Mouse (Mus musculus): ENCODE measurements at regions not wholly inside any gene's neighbourhood (a gene's known extent, or its start where the extent isn't known, plus 50 kb on each side); places are given as distances from the start of the nearest gene placed in this dataset.

DNA sequence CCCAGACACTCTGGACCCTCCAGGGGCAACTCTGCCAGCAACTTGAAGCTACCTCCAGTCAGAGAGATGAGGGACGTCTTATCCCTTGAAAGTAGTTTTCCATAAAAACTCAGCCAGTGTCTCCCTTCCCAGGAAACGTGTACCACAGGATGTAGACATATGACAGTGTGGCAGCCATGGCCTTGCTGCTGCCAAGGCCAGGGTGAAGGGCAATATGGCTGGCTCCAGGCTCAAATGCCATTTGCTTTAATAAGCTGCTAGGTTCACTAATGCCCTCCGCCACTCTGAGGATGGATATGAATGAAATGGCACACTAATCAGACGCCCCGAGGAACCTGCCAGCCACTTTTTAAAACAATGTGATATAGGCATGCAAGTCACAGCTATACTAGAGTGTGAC lies 241.2 kb upstream of the Prox1 start:
- no peak for DNase-seq (ENCODE audit: low spot score in 2 of 2)

- no peak for DNase-seq (ENCODE audit: low spot score in 2 of 2)
Observed at GRCm38 (mm10) chr1:190403335-190403734, 232.8 kb upstream of the Prox1 start.

GRCm38 (mm10) chr1:190398308-190398707 lies 227.8 kb upstream of the Prox1 start:
- DNase-seq (ENCODE audit: low spot score in 2 of 2): no peak

DNA sequence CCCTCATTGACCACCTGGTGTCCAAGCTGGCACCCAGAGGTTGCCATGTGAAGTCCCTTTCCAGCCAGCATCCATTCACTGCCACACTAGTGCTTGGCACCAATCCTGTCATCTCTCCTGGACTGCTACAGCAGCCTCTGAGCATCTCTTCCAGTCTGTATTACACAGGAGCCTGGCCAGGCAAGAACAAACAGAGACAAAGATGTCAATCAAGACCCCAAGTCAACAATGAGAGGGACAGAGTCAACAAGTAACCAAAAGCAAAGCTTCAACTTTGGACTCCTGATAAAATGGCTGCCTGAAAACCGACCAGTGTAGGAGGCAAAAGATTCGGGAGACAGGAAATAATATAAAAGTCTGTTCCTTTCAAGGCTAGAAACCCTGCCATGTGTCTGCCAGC lies 227.3 kb upstream of the Prox1 start:
- no peak for DNase-seq (ENCODE audit: low spot score in 2 of 2)

GRCm38 (mm10) chr1:190393061-190393460 lies 222.5 kb upstream of the Prox1 start:
- DNase-seq (ENCODE audit: low spot score in 2 of 2): no peak

DNA sequence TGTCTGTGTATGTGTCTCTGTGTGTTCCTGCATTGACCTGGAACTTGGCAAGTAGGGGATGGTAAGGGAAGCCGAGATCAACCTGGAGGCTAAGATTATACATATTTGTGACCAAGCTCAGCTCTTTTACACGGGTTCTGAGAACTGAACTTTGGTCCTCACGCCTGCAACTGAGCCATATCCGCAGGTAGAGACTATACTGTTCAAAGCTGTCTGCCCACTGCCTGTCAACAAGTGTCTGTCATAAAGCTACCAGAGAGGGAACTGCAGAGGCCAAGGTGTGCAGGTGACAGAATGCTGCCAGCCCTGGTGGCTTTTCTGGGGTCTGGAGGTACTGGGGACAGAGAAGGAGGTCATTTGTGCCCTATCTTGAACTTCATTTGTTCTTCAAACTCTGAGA lies 218.3 kb upstream of the Prox1 start:
- DNase-seq (ENCODE audit: low spot score in 2 of 2): no peak

DNA sequence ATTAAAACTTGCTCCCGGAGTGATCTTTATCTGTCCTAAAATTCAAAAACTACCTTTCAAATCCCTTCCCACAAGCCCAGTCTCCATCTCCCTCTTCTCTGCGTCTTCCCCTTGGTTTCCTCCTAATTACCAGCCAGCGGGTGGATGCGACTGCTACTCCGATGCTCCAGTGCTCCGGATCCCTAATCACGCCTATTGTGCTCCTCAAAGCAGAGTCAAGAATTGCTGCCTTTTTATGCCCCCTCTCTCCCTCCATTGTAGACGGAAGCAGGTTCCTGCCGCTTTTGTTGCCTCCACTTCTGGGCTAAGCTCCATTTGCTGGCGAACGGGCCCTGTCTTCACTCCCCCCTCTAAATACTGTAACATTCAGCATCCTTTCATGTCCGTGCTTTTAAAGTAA lies 214.0 kb upstream of the Prox1 start:
- DNase-seq (ENCODE audit: low spot score in 2 of 2): no peak

GRCm38 (mm10) chr1:190383256-190383838 lies 212.8 kb upstream of the Prox1 start:
- DNase-seq (ENCODE audit: low spot score in 2 of 2): no peak

- no peak for DNase-seq (ENCODE audit: low spot score in 2 of 2)
Observed at GRCm38 (mm10) chr1:190380151-190380550, 209.6 kb upstream of the Prox1 start.

GRCm38 (mm10) chr1:190375160-190375880 lies 204.8 kb upstream of the Prox1 start:
- no peak for DNase-seq (ENCODE audit: low spot score in 2 of 2)

DNA sequence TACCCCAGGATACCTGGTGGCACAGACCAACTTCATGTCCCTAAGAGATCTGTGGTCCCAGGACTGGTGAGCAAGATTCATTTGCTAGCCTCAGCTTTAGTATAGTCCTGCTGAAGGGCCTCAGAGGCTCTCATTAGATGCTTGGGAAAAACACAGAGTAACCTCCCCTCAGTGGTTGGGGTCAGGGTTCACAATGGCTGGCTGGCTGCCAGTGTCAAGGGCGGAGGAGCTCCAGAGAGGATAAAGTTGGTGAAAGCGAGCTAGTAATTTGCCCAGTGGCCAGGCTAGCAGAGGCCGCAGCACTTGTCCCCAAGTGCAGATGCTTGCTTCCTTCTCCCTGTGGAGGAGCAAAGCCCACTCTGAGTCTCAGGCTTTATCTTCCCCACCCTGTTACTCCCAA lies 203.8 kb upstream of the Prox1 start:
- no peak for DNase-seq (ENCODE audit: low spot score in 2 of 2)

GRCm38 (mm10) chr1:190366631-190367030 lies 196.1 kb upstream of the Prox1 start:
- no peak for DNase-seq (ENCODE audit: low spot score in 2 of 2)

- peak; percentile 56 to 68 for DNase-seq (ENCODE audit: low spot score in 2 of 2)
Observed at GRCm38 (mm10) chr1:190365126-190365525, 194.6 kb upstream of the Prox1 start.

DNA sequence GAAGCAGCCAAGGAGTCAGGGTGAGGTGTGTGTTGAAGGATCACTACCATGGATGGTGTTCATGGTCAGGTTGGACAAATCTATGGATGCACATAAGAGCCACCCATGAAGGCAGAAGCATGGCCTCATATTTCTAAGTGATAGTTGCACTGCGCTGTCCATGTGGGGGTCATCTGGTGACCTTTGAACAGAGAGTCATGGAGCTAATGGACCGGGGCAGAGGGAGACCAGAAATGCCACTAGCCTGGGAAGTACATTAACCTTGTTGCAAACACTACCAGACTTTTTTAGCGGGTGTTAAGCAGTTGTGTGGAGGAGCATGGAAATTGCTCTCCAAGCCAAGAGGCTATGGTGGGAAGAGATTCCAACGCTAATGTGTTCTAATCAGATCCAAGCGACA lies 190.1 kb upstream of the Prox1 start:
- no peak for DNase-seq (ENCODE audit: low spot score in 2 of 2)

DNA sequence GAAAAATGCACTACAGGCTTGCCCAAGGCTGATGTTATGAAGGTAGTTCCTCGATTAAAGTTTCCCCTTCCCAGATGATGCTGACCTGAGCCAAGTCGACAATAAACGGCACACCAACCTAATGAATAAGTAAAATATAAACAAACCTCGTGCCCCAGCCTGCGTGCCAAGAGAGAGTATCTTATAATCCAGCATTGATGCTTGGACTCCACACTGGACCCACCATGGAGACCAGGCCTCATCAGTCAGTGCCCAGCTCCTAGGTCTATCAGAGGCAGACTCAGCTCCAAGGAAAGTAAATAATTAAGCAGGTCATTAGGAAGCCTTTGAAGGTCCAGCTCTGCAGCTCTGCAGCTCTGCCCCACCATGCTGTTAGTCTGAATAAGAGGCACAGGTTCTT lies 187.3 kb upstream of the Prox1 start:
- no peak for DNase-seq (ENCODE audit: low spot score in 2 of 2)

- no peak for DNase-seq (ENCODE audit: low spot score in 2 of 2)
Observed at GRCm38 (mm10) chr1:190347610-190348009, 177.1 kb upstream of the Prox1 start.

- no peak for DNase-seq (ENCODE audit: low spot score in 2 of 2)
Observed at GRCm38 (mm10) chr1:190340715-190341114, 170.2 kb upstream of the Prox1 start.

- no peak for DNase-seq (ENCODE audit: low spot score in 2 of 2)
Observed at GRCm38 (mm10) chr1:190334471-190334870, 164.0 kb upstream of the Prox1 start.

DNA sequence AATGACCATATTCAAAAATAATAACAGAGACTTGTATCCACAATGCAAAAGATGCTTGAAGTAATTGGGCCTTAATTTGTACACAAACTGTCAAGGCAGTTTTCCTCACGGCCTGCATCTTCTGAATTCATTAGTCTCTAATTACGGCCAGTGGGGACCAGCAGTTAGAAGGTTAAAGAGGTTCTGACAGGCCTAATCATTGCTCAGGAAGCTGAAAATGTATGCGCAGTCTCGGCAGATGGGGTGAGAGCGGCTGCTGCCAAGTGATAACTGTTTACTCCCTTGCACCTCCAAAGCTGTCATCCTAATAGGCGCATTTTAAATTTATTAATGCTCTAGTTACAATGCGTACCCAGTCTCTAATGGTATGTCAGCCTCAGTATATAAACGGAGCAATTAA lies 163.5 kb upstream of the Prox1 start:
- no peak for DNase-seq (ENCODE audit: low spot score in 2 of 2)

DNA sequence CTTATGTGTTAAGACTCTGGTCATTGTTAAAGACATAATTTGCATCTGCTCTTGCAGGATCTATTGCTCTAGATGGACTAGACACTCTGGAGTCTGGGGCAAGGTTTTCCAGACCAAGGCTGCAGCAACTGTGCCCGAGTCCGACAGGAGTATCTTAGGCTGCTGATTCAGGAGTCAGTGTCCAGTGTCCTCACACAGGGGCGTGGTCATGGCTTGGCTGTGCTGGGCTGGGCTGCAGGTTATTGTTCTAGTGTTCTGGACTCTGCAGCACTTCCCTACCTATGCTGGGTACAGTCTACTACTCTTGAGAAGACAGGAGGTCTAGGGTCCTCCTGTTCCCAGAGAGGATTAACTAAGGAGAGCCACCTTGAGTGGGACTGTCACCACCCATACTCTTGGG lies 161.5 kb upstream of the Prox1 start:
- no peak for DNase-seq (ENCODE audit: low spot score in 2 of 2)

DNA sequence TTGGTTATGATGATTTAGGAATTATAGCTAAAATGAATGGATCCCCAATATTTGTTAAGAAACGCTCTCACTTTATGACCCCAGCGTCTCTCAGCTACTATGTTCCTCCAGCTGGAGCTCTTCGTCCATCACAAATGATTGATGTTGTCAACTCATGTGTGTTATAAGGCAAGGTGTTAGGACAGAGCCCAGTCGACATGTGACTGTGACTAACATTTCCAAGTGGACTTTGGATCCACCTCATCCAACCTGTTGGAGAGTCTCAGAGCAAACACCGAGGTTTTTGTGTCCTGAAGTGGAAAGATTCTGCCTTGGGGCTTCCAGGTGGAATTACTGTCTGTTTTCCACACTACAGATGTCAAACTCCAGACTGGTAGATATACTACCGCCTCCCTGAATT lies 154.0 kb upstream of the Prox1 start:
- DNase-seq (ENCODE audit: low spot score in 2 of 2): no peak

DNA sequence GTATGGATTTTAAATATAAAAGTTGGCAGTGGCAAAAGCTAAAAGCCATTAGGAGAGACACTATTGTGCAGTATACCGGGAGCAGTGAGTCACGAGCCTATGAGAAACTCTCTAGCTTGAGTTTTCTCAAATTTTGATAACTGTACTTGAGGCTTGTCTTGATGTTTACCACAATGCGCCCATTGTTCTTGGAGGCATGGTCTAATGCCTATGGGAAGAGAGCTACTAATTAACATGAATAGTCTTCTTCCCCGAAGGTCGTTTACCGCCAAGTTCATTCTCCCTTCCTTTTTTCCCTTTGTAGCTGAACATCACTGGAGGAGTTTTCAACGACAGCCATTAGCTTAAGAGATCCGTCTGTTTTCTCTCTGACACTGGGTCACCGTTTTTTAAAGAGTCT lies 153.2 kb upstream of the Prox1 start:
- no peak for DNase-seq (ENCODE audit: low spot score in 2 of 2)

DNA sequence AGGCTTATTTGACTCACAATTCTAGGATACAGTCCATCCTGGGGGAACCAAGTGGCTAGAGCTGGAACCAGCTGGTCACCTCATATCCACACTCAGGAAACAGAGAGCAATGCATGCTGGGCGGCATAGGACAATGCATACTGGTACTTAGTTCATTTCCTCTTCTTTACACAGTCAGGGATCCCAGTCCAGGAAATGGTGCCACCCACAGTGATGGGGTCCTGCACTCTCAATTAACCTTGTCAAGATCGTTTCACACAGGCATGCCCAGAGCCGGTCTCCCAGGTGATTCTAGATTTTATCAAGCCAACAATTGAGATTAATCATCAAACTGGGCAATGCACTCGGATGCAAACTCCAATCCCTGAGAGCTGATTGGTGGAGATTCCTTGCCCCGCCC lies 145.7 kb upstream of the Prox1 start:
- no peak for DNase-seq (ENCODE audit: low spot score in 2 of 2)

GRCm38 (mm10) chr1:190309831-190310230 lies 139.3 kb upstream of the Prox1 start:
- DNase-seq (ENCODE audit: low spot score in 2 of 2): no peak

Measured in heart, adult 9 months (tissue).